Mouse (Mus musculus): ENCODE data around the gene Ogdhl.

The Ogdhl gene

DNA sequence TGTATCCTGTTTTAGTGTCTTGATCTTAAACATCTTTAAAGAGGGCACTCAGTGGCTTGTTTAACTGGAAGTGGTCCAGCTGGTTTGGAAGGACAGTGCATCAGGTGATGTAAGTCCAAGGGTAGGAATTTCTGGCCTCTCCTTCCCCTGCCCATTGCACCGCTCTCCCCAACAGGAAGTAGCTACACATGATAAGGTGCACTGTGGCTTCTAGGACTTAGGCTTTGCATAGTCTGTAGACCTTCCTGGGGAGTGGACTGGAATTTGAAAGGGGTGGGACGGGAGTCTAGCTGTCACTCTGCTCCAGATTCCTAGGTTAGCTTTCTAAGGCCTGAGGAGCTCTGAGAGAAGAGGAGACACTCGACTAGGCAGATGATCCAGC lies 58.3 kb downstream of the Ogdhl start:
- no peak for DNase-seq (ENCODE audit: low read depth)

DNA sequence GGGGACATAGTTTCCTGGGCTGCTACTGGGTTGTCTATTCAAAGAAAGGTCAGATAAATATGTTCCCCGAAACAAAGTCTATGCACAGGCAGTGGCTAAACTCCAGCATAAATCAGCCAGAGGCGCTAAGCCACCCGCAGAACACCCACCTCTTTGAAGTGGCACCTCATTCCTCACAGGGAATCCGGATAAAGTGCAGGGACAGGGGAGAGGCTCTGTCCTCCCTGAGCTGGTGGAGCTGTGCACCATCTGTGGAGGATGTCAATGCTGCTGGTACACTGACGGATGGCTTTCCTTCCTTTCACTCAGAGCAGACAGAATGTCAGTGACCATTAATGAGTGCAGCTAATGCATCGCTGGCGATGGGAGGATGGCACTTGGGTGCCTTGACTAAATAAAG lies 59.2 kb downstream of the Ogdhl start:
- DNase-seq (ENCODE audit: low read depth), result no peak

DNA sequence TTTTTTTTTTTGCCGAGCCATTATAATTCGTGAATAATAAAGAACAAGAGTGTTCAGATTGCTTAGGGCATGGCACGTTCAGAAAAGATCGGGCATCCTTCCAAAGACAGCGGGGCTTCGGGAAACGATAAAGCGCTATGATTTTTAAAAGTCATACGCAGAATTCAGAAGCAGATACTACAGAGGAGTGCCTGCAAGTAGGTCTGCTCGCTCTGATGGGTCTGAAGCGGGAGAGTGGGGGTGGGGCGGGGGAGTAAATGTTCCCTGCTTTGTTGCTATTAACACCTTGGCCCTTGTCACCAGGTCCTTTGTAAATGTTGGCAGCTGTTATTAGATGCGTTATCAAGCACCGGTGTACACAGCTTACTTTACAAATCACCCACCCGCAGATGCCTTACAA lies 59.8 kb downstream of the Ogdhl start:
- DNase-seq (ENCODE audit: low read depth), result no peak

DNA sequence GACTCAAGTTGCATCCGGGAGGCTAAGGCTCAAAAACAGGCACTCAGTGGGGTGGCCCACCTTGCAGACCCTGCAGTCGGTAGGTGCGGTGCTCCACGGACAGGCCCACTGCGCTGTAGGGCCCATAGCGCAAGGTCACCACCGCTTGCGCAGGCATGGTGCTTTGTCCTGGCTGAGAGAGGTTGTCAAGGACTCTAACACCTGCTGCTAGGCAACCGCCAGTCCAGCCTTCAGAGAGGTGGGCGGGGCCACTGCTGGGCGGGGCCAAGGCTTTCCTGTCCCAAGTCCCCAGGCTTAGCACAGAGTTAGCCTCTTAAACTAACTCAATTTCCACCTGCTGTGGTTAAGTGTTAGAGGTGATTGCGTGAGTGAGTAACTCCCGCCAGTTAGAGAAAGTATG lies 66.4 kb downstream of the Ogdhl start, which contains the start of gene 1700024G13Rik:
TSS of gene 1700024G13Rik (minus strand) at position 196 of the 400 bp plus-strand sequence.
- DNase-seq (ENCODE audit: low read depth), result no peak

All from NIH3T3 (cell line).